Mouse (Mus musculus): ENCODE measurements around the gene Ust. TPM values are rescaled to one million over a fixed set of nuclear protein-coding genes. Genes with fewer than 3 reads are reported as not detected.
A peak's percentile ranks its signal among the peaks of the same experiment; 100 is the strongest.

The Ust gene
- polyA plus RNA-seq, 1 experiment from 2014 or later, result 3.2 TPM

- Histone ChIP-seq H3K4me2 (replicated peaks; ENCODE audit: low read depth, low read length) (no peak overlapping the region), H3K4me1 (replicated peaks; ENCODE audit: control insufficient read depth, insufficient read depth, low read length) (no peaks in the 10 kb centered on the region), H3K27ac (ENCODE audit: low read depth, low read length) (no peak overlapping the region), H3K4me3 (ENCODE audit: low read depth, low read length) (no peak overlapping the region), H3K9me3 (ENCODE audit: control insufficient read depth, low read length) (no peaks in the 10 kb centered on the region), H3K27me3 (ENCODE audit: control insufficient read depth, insufficient read depth, low read length) (no peaks in the 10 kb centered on the region), H3K36me3 (ENCODE audit: control insufficient read depth, insufficient read depth, low read length) (no peaks in the 10 kb centered on the region), H3K9ac (ENCODE audit: low read depth, low read length) (no peak overlapping the region)
- no peak for DNase-seq (ENCODE audit: low spot score)
- no peak for ATAC-seq (ENCODE audit: low FRiP score)
- 67% methylated on average over 2 of the region's 2 CpGs for WGBS
Measured at GRCm38 (mm10) chr10:8487388-8487787, 31.2 kb downstream of the Ust start.

DNA sequence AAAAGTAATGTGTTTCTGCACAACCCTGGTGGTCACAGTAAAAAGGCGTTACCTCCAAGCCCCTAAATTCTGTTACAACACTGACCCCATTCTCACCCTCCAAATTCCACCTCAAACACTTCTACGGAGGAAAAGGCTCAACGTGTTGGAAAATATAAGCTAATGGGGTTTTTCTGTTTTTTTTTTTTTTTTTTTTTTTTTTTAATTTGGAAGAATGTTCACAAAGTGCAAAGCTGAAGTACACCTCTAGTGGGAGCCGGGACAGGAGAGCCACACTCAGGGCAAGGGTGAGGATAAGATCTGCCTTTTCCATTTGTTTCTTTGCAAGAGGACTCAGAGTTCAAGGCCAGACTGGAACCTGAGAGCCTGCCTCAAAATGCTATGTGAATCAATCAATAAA lies 34.1 kb downstream of the Ust start:
- no peak overlapping the region for H3K4me2 ChIP-seq (replicated peaks; ENCODE audit: low read depth, low read length)
- H3K9ac ChIP-seq (ENCODE audit: low read depth, low read length), result no peak overlapping the region
- H3K4me1 ChIP-seq (replicated peaks; ENCODE audit: control insufficient read depth, insufficient read depth, low read length), result no peaks in the 10 kb centered on the region
- 87% methylated on average over 4 of the region's 4 CpGs for WGBS
- no peak for DNase-seq (ENCODE audit: low spot score)
- H3K36me3 ChIP-seq (ENCODE audit: control insufficient read depth, insufficient read depth, low read length), result no peaks in the 10 kb centered on the region
- no peak overlapping the region for H3K27ac ChIP-seq (ENCODE audit: low read depth, low read length)
- H3K4me3 ChIP-seq (ENCODE audit: low read depth, low read length), result no peak overlapping the region
- no peak for ATAC-seq (ENCODE audit: low FRiP score)
- no peaks in the 10 kb centered on the region for H3K9me3 ChIP-seq (ENCODE audit: control insufficient read depth, low read length)
- no peaks in the 10 kb centered on the region for H3K27me3 ChIP-seq (ENCODE audit: control insufficient read depth, insufficient read depth, low read length)

GRCm38 (mm10) chr10:8482779-8483178 lies 35.8 kb downstream of the Ust start:
- DNase-seq (ENCODE audit: low spot score), result no peak
- 94% methylated on average over 4 of the region's 4 CpGs for WGBS
- H3K27ac ChIP-seq (ENCODE audit: low read depth, low read length), result no peak overlapping the region
- H3K4me2 ChIP-seq (replicated peaks; ENCODE audit: low read depth, low read length), result no peak overlapping the region
- H3K4me3 ChIP-seq (ENCODE audit: low read depth, low read length), result no peak overlapping the region
- no peak for ATAC-seq (ENCODE audit: low FRiP score)
- H3K36me3 ChIP-seq (ENCODE audit: control insufficient read depth, insufficient read depth, low read length), result no peaks in the 10 kb centered on the region
- H3K9ac ChIP-seq (ENCODE audit: low read depth, low read length), result no peak overlapping the region
- no peaks in the 10 kb centered on the region for H3K27me3 ChIP-seq (ENCODE audit: control insufficient read depth, insufficient read depth, low read length)
- H3K4me1 ChIP-seq (replicated peaks; ENCODE audit: control insufficient read depth, insufficient read depth, low read length), result no peaks in the 10 kb centered on the region
- no peaks in the 10 kb centered on the region for H3K9me3 ChIP-seq (ENCODE audit: control insufficient read depth, low read length)

GRCm38 (mm10) chr10:8479779-8480178 lies 38.8 kb downstream of the Ust start:
- no peak for DNase-seq (ENCODE audit: low spot score)
- 93% methylated on average over 2 of the region's 2 CpGs for WGBS
- ATAC-seq (ENCODE audit: low FRiP score), result no peak

GRCm38 (mm10) chr10:8477936-8478335 lies 40.7 kb downstream of the Ust start:
- Histone ChIP-seq H3K4me2 (replicated peaks; ENCODE audit: low read depth, low read length) (no peak overlapping the region), H3K9ac (ENCODE audit: low read depth, low read length) (no peak overlapping the region), H3K36me3 (ENCODE audit: control insufficient read depth, insufficient read depth, low read length) (no peaks in the 10 kb centered on the region), H3K9me3 (ENCODE audit: control insufficient read depth, low read length) (no peaks in the 10 kb centered on the region), H3K4me1 (replicated peaks; ENCODE audit: control insufficient read depth, insufficient read depth, low read length) (no peaks in the 10 kb centered on the region), H3K27me3 (ENCODE audit: control insufficient read depth, insufficient read depth, low read length) (no peaks in the 10 kb centered on the region), H3K4me3 (ENCODE audit: low read depth, low read length) (no peak overlapping the region), H3K27ac (ENCODE audit: low read depth, low read length) (no peak overlapping the region)
- whole genome bisulfite sequencing, result 87% methylated on average over 8 of the region's 8 CpGs
- DNase-seq (ENCODE audit: low spot score) (no peak), ATAC-seq (ENCODE audit: low FRiP score) (no peak)

More at GRCm38 (mm10) chr10:8479779-8480178, 38.8 kb downstream of the Ust start:
- no peak overlapping the region for H3K9ac ChIP-seq (ENCODE audit: low read depth, low read length)
- no peak overlapping the region for H3K4me2 ChIP-seq (replicated peaks; ENCODE audit: low read depth, low read length)
- H3K4me1 ChIP-seq (replicated peaks; ENCODE audit: control insufficient read depth, insufficient read depth, low read length), result no peaks in the 10 kb centered on the region
- no peaks in the 10 kb centered on the region for H3K36me3 ChIP-seq (ENCODE audit: control insufficient read depth, insufficient read depth, low read length)
- H3K9me3 ChIP-seq (ENCODE audit: control insufficient read depth, low read length), result no peaks in the 10 kb centered on the region
- H3K27me3 ChIP-seq (ENCODE audit: control insufficient read depth, insufficient read depth, low read length), result no peaks in the 10 kb centered on the region
- no peak overlapping the region for H3K4me3 ChIP-seq (ENCODE audit: low read depth, low read length)
- H3K27ac ChIP-seq (ENCODE audit: low read depth, low read length), result no peak overlapping the region

DNA sequence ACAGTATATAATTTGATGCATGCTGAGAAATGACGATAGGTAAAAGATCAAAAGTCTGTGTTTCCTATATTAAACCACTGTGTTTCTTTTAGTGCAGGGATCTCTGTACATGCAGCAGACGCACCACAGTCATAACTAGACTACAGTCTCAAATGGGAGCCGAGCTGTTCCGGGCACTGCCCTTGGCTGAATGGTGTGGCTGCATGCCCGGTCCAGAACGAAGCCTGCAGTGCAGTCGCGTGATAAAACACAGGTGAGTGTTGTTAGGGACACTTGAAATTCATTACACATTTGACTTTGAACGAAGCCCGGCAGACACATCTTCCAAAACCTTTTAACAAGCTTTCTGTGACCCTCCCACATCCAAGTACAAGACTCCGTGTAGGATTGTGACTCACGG lies 46.6 kb downstream of the Ust start:
- no peak for ATAC-seq (ENCODE audit: low FRiP score)
- DNase-seq (ENCODE audit: low spot score), result no peak
- Histone ChIP-seq H3K27ac (ENCODE audit: low read depth, low read length) (no peak overlapping the region), H3K36me3 (ENCODE audit: control insufficient read depth, insufficient read depth, low read length) (no peaks in the 10 kb centered on the region), H3K9me3 (ENCODE audit: control insufficient read depth, low read length) (no peaks in the 10 kb centered on the region), H3K27me3 (ENCODE audit: control insufficient read depth, insufficient read depth, low read length) (no peaks in the 10 kb centered on the region), H3K4me3 (ENCODE audit: low read depth, low read length) (no peak overlapping the region), H3K4me2 (replicated peaks; ENCODE audit: low read depth, low read length) (no peak overlapping the region), H3K9ac (ENCODE audit: low read depth, low read length) (no peak overlapping the region), H3K4me1 (replicated peaks; ENCODE audit: control insufficient read depth, insufficient read depth, low read length) (no peaks in the 10 kb centered on the region)
- 93% methylated on average over 12 of the region's 12 CpGs for WGBS

- no peaks in the 10 kb centered on the region for H3K4me1 ChIP-seq (replicated peaks; ENCODE audit: control insufficient read depth, insufficient read depth, low read length)
- H3K9ac ChIP-seq (ENCODE audit: low read depth, low read length), result no peak overlapping the region
- H3K27me3 ChIP-seq (ENCODE audit: control insufficient read depth, insufficient read depth, low read length), result no peaks in the 10 kb centered on the region
- 58% methylated on average over 5 of the region's 5 CpGs for WGBS
- no peaks in the 10 kb centered on the region for H3K9me3 ChIP-seq (ENCODE audit: control insufficient read depth, low read length)
- no peak overlapping the region for H3K4me2 ChIP-seq (replicated peaks; ENCODE audit: low read depth, low read length)
- no peak overlapping the region for H3K27ac ChIP-seq (ENCODE audit: low read depth, low read length)
- peak; percentile 2 for DNase-seq (ENCODE audit: low spot score)
- no peak overlapping the region for H3K4me3 ChIP-seq (ENCODE audit: low read depth, low read length)
- H3K36me3 ChIP-seq (ENCODE audit: control insufficient read depth, insufficient read depth, low read length), result no peaks in the 10 kb centered on the region
- no peak for ATAC-seq (ENCODE audit: low FRiP score)
Measured at GRCm38 (mm10) chr10:8471012-8471411, 47.6 kb downstream of the Ust start.

- ATAC-seq (ENCODE audit: low FRiP score), result no peak
- Histone ChIP-seq H3K27me3 (ENCODE audit: control insufficient read depth, insufficient read depth, low read length) (no peaks in the 10 kb centered on the region), H3K9ac (ENCODE audit: low read depth, low read length) (no peak overlapping the region), H3K4me3 (ENCODE audit: low read depth, low read length) (no peak overlapping the region), H3K9me3 (ENCODE audit: control insufficient read depth, low read length) (no peaks in the 10 kb centered on the region), H3K36me3 (ENCODE audit: control insufficient read depth, insufficient read depth, low read length) (no peaks in the 10 kb centered on the region), H3K4me1 (replicated peaks; ENCODE audit: control insufficient read depth, insufficient read depth, low read length) (no peaks in the 10 kb centered on the region), H3K27ac (ENCODE audit: low read depth, low read length) (no peak overlapping the region), H3K4me2 (replicated peaks; ENCODE audit: low read depth, low read length) (no peak overlapping the region)
- DNase-seq (ENCODE audit: low spot score), result no peak
- 75% methylated on average over 3 of the region's 3 CpGs for WGBS
Measured at GRCm38 (mm10) chr10:8469516-8469915, 49.1 kb downstream of the Ust start.

- H3K27me3 ChIP-seq (ENCODE audit: control insufficient read depth, insufficient read depth, low read length), result no peaks in the 10 kb centered on the region
- H3K9ac ChIP-seq (ENCODE audit: low read depth, low read length), result no peak overlapping the region
- H3K27ac ChIP-seq (ENCODE audit: low read depth, low read length), result no peak overlapping the region
- H3K4me2 ChIP-seq (replicated peaks; ENCODE audit: low read depth, low read length), result no peak overlapping the region
- H3K4me3 ChIP-seq (ENCODE audit: low read depth, low read length), result no peak overlapping the region
- 81% methylated on average over 5 of the region's 5 CpGs for whole genome bisulfite sequencing
- no peak for DNase-seq (ENCODE audit: low spot score)
- ATAC-seq (ENCODE audit: low FRiP score), result no peak
- no peaks in the 10 kb centered on the region for H3K36me3 ChIP-seq (ENCODE audit: control insufficient read depth, insufficient read depth, low read length)
- no peaks in the 10 kb centered on the region for H3K4me1 ChIP-seq (replicated peaks; ENCODE audit: control insufficient read depth, insufficient read depth, low read length)
- no peaks in the 10 kb centered on the region for H3K9me3 ChIP-seq (ENCODE audit: control insufficient read depth, low read length)
Measured at GRCm38 (mm10) chr10:8468651-8469386, 49.8 kb downstream of the Ust start.

Measured in hindbrain, embryonic 11.5 days (tissue).